Mouse (Mus musculus) intestine, embryonic 14.5 days (tissue): ENCODE data around the gene Tbc1d24. TPM values are rescaled to one million over a fixed set of nuclear protein-coding genes. Genes with fewer than 3 reads are reported as not detected.

Experiments
- ATAC-seq: fragments of 200-750 bp; cut with Nextera tagmentation; replicated peaks from 2 replicates; pipeline ENCODE4 v1.8.0; 2017; ENCODE audit warnings: low read depth, moderate number of reproducible peaks, moderate TSS enrichment, moderate library complexity; ENCODE audit not compliant: low FRiP score, low TSS enrichment
- DNase-seq: peaks from one replicate; pipeline ENCODE4 v3.0.0-alpha.2; 2018; ENCODE audit warnings: low spot score
- H3K27ac ChIP-seq: fragments of 300-500 bp; sonication (generic); 2 replicates; pipeline ENCODE4 v1.5.1; 2014; ENCODE audit warnings: low read depth, mild to moderate bottlenecking, control low read depth
- H3K27me3 ChIP-seq: fragments of 300-500 bp; sonication (generic); replicated peaks from 2 replicates; pipeline ENCODE4 v1.6.1; 2014; ENCODE audit warnings: low read length, control low read depth; ENCODE audit not compliant: control insufficient read depth, insufficient read depth
- H3K36me3 ChIP-seq: fragments of 300-500 bp; sonication (generic); 2 replicates; pipeline ENCODE4 v1.6.1; 2014; ENCODE audit warnings: low read length, control low read depth; ENCODE audit not compliant: control insufficient read depth, insufficient read depth
- H3K4me1 ChIP-seq: fragments of 300-500 bp; sonication (generic); replicated peaks from 2 replicates; pipeline ENCODE4 v1.6.1; 2014; ENCODE audit warnings: low read length, control low read depth, mixed read lengths; ENCODE audit not compliant: control insufficient read depth, insufficient read depth
- H3K4me2 ChIP-seq: fragments of 300-500 bp; sonication (generic); 2 replicates; pipeline ENCODE4 v1.6.1; 2014; ENCODE audit warnings: low read length
- H3K4me3 ChIP-seq: fragments of 300-500 bp; sonication (generic); 2 replicates; pipeline ENCODE4 v1.5.1; 2014; ENCODE audit warnings: low read depth, low read length, control low read depth, mixed read lengths
- H3K9ac ChIP-seq: fragments of 300-500 bp; sonication (generic); 2 replicates; pipeline ENCODE4 v1.6.1; 2014; ENCODE audit warnings: mild to moderate bottlenecking, low read length
- H3K9me3 ChIP-seq: fragments of 300-500 bp; sonication (generic); 2 replicates; pipeline ENCODE4 v1.6.1; 2016; ENCODE audit warnings: low read length, control low read depth; ENCODE audit not compliant: control insufficient read depth
- WGBS: fragments of 180-500 bp; shearing (Covaris S2); extraction: QIAGEN DNeasy Blood & Tissue Kit; methylation state at CpG from one replicate; pipeline ENCODE4 v1.1.7; 2014; 5-methylcytosine and 5-hydroxymethylcytosine counted together
- polyA plus RNA-seq: library from polyadenylated mRNA; unstranded; fragments of >200 nt; fragmentation: Nextera tagmentation; extraction: Ambion mirVana; gene quantifications from 2 replicates; pipeline ENCODE4 v1.2.1, GENCODE M21; 2014

Gene Tbc1d24
- polyA plus RNA-seq, 1 experiment from 2014 or later, result 4.8 TPM

GRCm38 (mm10) chr17:24155742-24156141 is 49.6 kb downstream of the Tbc1d24 start:
- H3K4me1 ChIP-seq, result peaks cover 6% of the 10 kb centered on the region; the same call in 1 of the 2 replicates
- no peaks in the 10 kb centered on the region for H3K27me3 ChIP-seq

GRCm38 (mm10) chr17:24154463-24154862 is 50.9 kb downstream of the Tbc1d24 start:
- H3K4me3 ChIP-seq, result no peak overlapping the region
- H3K27me3 ChIP-seq, result no peaks in the 10 kb centered on the region
- no peak overlapping the region for H3K4me2 ChIP-seq
- no peak overlapping the region for H3K9ac ChIP-seq
- H3K27ac ChIP-seq, result no peak overlapping the region
- DNase-seq, result no peak
- no peaks in the 10 kb centered on the region for H3K9me3 ChIP-seq
- H3K36me3 ChIP-seq, result peaks cover 19% of the 10 kb centered on the region; the same call in 1 of the 2 replicates
- peaks cover 6% of the 10 kb centered on the region; the same call in 1 of the 2 replicates for H3K4me1 ChIP-seq
- WGBS, result 71% methylated on average over 3 of the region's 3 CpGs
- no peak for ATAC-seq

More at GRCm38 (mm10) chr17:24155742-24156141, 49.6 kb downstream of the Tbc1d24 start:
- ATAC-seq, result no peak
- Histone ChIP-seq H3K4me2 (no peak overlapping the region), H3K4me3 (no peak overlapping the region), H3K9ac (no peak overlapping the region), H3K36me3 (peaks cover 19% of the 10 kb centered on the region; the same call in 1 of the 2 replicates), H3K9me3 (no peaks in the 10 kb centered on the region), H3K27ac (no peak overlapping the region)
- no peak for DNase-seq
- 90% methylated on average over 9 of the region's 9 CpGs for WGBS

- Histone ChIP-seq H3K36me3 (0 out of 2 replicates have a peak, but pooled peaks cover 11% of the 10 kb centered on the region), H3K27me3 (no peaks in the 10 kb centered on the region), H3K4me3 (peak overlapping the region; percentile 38), H3K27ac (no peak overlapping the region), H3K4me1 (peaks cover 6% of the 10 kb centered on the region; the same call in 1 of the 2 replicates), H3K9me3 (no peaks in the 10 kb centered on the region), H3K4me2 (peak overlapping the region; percentile 79), H3K9ac (peak overlapping the region; percentile 41)
- ATAC-seq (peak; percentile 90), DNase-seq (peak; percentile 89)
- 2% methylated on average over 26 of the region's 26 CpGs for WGBS
Observed at GRCm38 (mm10) chr17:24151890-24152563, 53.3 kb downstream of the Tbc1d24 start.

DNA sequence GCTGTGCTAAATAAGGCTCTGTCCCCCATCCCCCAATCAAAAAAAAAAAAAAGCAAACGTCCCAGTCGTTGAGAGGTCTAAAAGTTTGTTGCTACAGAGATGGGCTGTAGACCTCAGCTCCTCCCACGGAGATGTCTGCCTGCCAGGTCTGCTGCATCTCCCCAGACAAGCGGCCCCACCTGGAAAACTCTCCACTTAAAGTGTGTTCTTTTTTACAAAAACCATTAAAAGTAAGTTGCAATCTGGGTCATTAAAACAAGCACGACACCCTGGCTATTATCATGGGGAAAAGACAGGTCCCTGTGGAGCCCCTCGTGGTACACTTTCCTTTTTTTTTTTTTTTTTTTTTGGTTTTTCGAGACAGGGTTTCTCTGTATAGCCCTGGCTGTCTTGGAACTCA is 54.0 kb downstream of the Tbc1d24 start:
- peaks cover 6% of the 10 kb centered on the region; the same call in 1 of the 2 replicates for H3K4me1 ChIP-seq
- H3K9me3 ChIP-seq, result no peaks in the 10 kb centered on the region
- H3K36me3 ChIP-seq, result 0 out of 2 replicates have a peak, but pooled peaks cover 6% of the 10 kb centered on the region
- peak overlapping the region; percentile 79 for H3K4me2 ChIP-seq
- H3K4me3 ChIP-seq, result peak overlapping the region; percentile 38
- DNase-seq (no peak), ATAC-seq (0 out of 2 replicates have a peak, but pooled peaks have one; percentile 1)
- H3K27ac ChIP-seq, result no peak overlapping the region
- H3K27me3 ChIP-seq, result no peaks in the 10 kb centered on the region
- WGBS, result 14% methylated on average over 7 of the region's 7 CpGs
- H3K9ac ChIP-seq, result peak overlapping the region; percentile 41; the same call in 1 of the 2 replicates

DNA sequence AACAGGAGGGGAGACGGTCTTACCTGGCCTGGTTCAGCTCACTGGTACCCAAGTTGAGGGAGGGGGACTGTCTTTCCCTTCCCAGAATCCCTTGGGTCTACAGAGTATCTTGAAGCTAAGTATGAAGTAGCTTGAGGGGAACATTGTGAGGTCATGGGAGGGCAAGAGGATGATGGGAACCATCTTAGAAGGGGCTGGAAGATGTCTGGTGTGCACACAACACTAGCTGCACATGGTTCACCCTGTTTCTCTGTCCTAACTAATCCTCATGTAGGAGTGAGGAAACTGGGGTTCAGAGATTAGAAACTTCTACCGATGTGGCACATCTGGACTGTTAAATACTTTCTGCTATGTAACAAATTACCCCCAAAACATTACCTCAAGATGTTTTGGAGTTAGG is 54.5 kb downstream of the Tbc1d24 start, which contains the start of gene Pdpk1:
TSS of gene Pdpk1 (minus strand) at position 101 of the 400 bp plus-strand sequence.
- H3K9me3 ChIP-seq, result no peaks in the 10 kb centered on the region
- 87% methylated on average over 2 of the region's 2 CpGs for WGBS
- 0 out of 2 replicates have a peak, but pooled peaks cover under 1% of the 10 kb centered on the region for H3K36me3 ChIP-seq
- ATAC-seq (no peak), DNase-seq (no peak)
- H3K4me2 ChIP-seq, result peak within 1 kb of the TSS; percentile 79
- no peaks in the 10 kb centered on the region for H3K27me3 ChIP-seq
- H3K27ac ChIP-seq, result no peak within 1 kb of the TSS
- H3K4me1 ChIP-seq, result peaks cover 6% of the 10 kb centered on the region; the same call in 1 of the 2 replicates
- peak within 1 kb of the TSS; percentile 41 for H3K9ac ChIP-seq
- peak within 1 kb of the TSS; percentile 38 for H3K4me3 ChIP-seq

DNA sequence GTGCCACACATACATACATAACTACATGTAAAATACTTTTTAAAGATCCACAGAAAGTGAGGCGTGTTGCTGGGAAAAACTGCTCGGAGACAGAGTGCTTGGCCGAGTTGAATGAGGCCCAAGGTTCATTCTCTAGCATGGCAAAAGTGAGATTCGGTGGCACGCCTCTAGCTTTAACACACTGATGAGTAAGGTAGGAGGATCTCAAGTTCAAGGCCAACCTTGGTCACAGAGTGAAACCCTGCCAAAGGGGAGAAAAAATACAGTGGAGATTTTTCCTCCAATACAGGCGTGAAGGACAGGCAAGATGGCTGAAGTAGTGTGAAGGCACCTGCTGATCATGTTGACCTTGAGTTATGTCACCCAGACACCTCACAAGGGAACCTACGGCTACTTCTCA is 55.9 kb downstream of the Tbc1d24 start:
- H3K27me3 ChIP-seq, result no peaks in the 10 kb centered on the region
- WGBS, result 88% methylated on average over 7 of the region's 7 CpGs
- DNase-seq, result no peak
- H3K36me3 ChIP-seq, result no peaks in the 10 kb centered on the region
- no peak overlapping the region for H3K4me2 ChIP-seq
- H3K9me3 ChIP-seq, result no peaks in the 10 kb centered on the region
- H3K27ac ChIP-seq, result no peak overlapping the region
- peaks cover 6% of the 10 kb centered on the region; the same call in 1 of the 2 replicates for H3K4me1 ChIP-seq
- H3K9ac ChIP-seq, result no peak overlapping the region
- no peak overlapping the region for H3K4me3 ChIP-seq
- ATAC-seq, result no peak

DNA sequence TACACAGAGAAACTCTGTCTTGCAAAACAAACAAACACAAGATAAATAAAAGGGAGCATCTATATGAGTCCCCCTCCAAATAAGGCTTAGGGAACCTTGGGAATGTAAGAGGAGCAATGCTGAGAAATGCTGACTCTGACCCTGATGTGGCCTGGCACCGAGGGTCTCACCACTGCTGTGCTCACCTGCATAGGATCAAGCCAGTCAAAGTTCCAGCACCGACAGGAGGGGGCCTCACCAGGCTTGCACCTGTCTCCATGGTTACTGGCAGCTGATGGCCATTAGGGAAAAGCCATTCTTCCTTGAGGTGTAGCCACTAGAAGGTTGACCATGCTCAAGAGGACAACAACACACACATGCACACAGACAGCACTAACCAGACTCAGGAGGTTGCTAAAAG is 62.5 kb downstream of the Tbc1d24 start:
- no peak overlapping the region for H3K4me3 ChIP-seq
- peaks cover 18% of the 10 kb centered on the region for H3K4me1 ChIP-seq
- H3K9ac ChIP-seq, result no peak overlapping the region
- no peaks in the 10 kb centered on the region for H3K36me3 ChIP-seq
- no peaks in the 10 kb centered on the region for H3K27me3 ChIP-seq
- 43% methylated on average over 2 of the region's 2 CpGs for WGBS
- H3K27ac ChIP-seq, result no peak overlapping the region
- DNase-seq, result no peak
- no peak for ATAC-seq
- H3K9me3 ChIP-seq, result no peaks in the 10 kb centered on the region
- H3K4me2 ChIP-seq, result no peak overlapping the region

GRCm38 (mm10) chr17:24141425-24141920 is 63.9 kb downstream of the Tbc1d24 start:
- Histone ChIP-seq H3K36me3 (no peaks in the 10 kb centered on the region), H3K27me3 (no peaks in the 10 kb centered on the region), H3K27ac (peak overlapping the region; percentile 81), H3K9me3 (no peaks in the 10 kb centered on the region), H3K4me3 (peak overlapping the region; percentile 97), H3K4me1 (peaks cover 18% of the 10 kb centered on the region), H3K4me2 (peak overlapping the region; percentile 71), H3K9ac (peak overlapping the region; percentile 86)
- under 1% methylated on average over 49 of the region's 57 CpGs for WGBS
- ATAC-seq, result peak; percentile 97
- peak; percentile 95 for DNase-seq
